Mouse (Mus musculus): ENCODE measurements around the gene Pagr1a. TPM values are rescaled to one million over a fixed set of nuclear protein-coding genes. Genes with fewer than 3 reads are reported as not detected.

The Pagr1a gene
- polyA plus RNA-seq, 1 experiment from 2014 or later = 41.7 TPM

DNA sequence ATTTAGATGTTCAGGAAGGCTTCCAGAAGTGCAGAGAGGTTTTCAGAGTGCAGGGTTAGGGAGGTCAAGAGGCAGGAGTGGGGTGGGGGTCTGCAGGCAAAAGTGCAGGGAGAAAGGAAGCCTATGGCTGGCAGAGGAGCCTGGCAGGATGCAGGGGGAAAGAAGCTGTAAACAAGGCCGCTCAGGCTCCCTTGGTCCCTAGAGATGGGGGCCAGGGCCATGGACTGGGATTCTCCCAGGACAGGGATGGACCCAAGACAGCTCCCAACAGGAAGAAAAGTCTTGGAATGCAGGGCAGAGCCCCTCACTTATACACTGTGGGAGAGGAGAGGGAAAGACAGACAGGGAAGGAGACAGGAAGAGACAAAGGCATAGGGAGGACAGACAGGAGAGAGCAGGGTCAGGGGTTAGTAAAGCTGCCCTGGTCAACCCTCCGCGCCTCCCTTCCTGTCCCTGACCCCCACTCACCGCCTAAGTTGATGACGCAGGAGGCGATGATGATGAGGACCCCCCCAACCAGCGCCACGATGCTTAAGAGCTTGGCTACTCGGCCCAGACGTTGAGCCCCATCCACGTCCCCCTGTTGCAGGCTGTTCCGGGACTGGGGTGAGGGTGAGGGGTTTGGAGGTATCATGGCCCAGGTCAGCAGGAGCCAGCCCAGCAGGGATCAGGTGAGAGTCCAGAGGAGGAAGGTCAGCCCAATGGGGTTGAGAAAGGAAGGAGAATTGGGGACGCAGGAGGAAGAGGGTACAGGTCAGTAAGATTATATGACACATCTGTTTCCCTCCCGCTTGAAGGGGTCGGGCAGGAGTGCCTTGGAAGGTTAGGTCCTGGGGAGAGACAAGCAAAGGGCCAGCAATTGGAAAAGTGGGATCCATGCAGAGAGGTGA lies 1.5 kb upstream of the Pagr1a start:
- H3K4me1 ChIP-seq = peaks cover 89% of the 10 kb centered on the region
- peak overlapping the region; percentile 100 for H3K9ac ChIP-seq
- H3K27ac ChIP-seq = peak overlapping the region; percentile 95
- peak overlapping the region; percentile 99 for H3K4me2 ChIP-seq
- no peaks in the 10 kb centered on the region for H3K27me3 ChIP-seq
- H3K36me3 ChIP-seq (ENCODE audit: poor library complexity, severe bottlenecking) = peaks cover 42% of the 10 kb centered on the region
- no peaks in the 10 kb centered on the region for H3K9me3 ChIP-seq (replicated peaks)
- ATAC-seq = no peak
- 0 out of 2 replicates have a peak overlapping the region, but pooled peaks have one; percentile 8 for H3K4me3 ChIP-seq
- 88% methylated on average over 15 of the region's 15 CpGs for WGBS

DNA sequence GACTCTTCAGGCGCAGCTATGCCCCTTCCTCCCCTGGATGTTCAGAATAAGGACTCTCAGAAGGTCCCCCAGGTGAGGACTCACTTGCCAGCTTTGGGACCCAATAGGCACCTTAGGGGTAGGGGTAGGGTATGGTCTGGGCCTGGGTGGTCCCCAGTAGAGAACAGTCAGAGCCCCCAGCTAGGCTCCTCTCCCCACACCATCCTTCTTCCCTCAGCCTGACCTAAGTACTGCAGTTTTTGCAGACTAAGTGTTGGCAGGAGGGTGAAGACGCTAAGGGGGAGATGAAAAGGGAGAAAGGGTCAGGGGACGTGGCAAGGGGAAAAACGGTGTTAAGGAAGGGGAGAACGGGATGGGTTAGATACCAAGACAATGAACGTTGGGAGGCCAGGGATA lies 796 bp upstream of the Pagr1a start:
- Histone ChIP-seq H3K27me3 (no peaks in the 10 kb centered on the region), H3K36me3 (ENCODE audit: poor library complexity, severe bottlenecking) (peaks cover 42% of the 10 kb centered on the region), H3K27ac (peak overlapping the region; percentile 95), H3K9me3 (replicated peaks) (no peaks in the 10 kb centered on the region), H3K4me1 (peaks cover 82% of the 10 kb centered on the region), H3K9ac (peak overlapping the region; percentile 54), H3K4me3 (peak overlapping the region; percentile 8; the same call in 1 of the 2 replicates), H3K4me2 (peak overlapping the region; percentile 99)
- ATAC-seq = no peak
- 58% methylated on average over 6 of the region's 6 CpGs for WGBS

DNA sequence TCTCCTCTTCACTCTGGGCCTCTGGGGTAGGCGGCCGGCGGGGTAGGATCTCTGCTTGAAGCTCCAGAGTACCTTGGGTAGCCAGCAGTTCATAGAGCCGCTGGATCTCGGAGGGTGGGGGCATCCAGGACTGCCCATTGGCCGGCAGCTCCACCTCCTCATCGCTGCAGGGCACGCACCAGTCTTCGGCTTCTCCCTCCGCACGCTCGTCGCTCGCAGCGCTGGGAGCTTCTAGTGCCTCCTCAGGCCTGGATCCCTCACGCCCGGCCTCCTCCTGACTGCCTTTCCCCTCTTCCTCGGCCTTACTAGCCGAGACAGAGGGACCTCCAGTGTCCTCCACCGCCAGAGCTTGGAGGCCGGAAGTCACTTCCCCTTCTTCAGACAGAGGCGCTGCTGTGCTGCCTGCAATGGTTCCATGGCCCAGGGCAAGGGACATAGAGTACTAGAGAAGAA lies 640 bp downstream of the Pagr1a start:
- WGBS = under 1% methylated on average over 22 of the region's 22 CpGs
- H3K4me1 ChIP-seq = peaks cover 68% of the 10 kb centered on the region
- peak overlapping the region; percentile 86 for H3K9ac ChIP-seq
- H3K4me3 ChIP-seq = peak overlapping the region; percentile 62
- H3K4me2 ChIP-seq = peak overlapping the region; percentile 99
- peak overlapping the region; percentile 95 for H3K27ac ChIP-seq
- peaks cover 36% of the 10 kb centered on the region for H3K36me3 ChIP-seq (ENCODE audit: poor library complexity, severe bottlenecking)
- no peaks in the 10 kb centered on the region for H3K27me3 ChIP-seq
- no peaks in the 10 kb centered on the region for H3K9me3 ChIP-seq (replicated peaks)
- peak; percentile 42 for ATAC-seq

DNA sequence TGATC lies 869 bp downstream of the Pagr1a start, which contains the start of gene Pagr1b:
Gene Pagr1b, minus strand, starts transcription at position 4 of the 5 bp plus-strand sequence.
- peaks cover 36% of the 10 kb centered on the region for H3K36me3 ChIP-seq (ENCODE audit: poor library complexity, severe bottlenecking)
- H3K4me1 ChIP-seq = peaks cover 65% of the 10 kb centered on the region
- H3K4me2 ChIP-seq = peak within 1 kb of the TSS; percentile 99
- no peaks in the 10 kb centered on the region for H3K9me3 ChIP-seq (replicated peaks)
- H3K27me3 ChIP-seq = no peaks in the 10 kb centered on the region
- peak within 1 kb of the TSS; percentile 62 for H3K4me3 ChIP-seq
- ATAC-seq = no peak
- peak within 1 kb of the TSS; percentile 95 for H3K27ac ChIP-seq
- H3K9ac ChIP-seq = peak within 1 kb of the TSS; percentile 86

DNA sequence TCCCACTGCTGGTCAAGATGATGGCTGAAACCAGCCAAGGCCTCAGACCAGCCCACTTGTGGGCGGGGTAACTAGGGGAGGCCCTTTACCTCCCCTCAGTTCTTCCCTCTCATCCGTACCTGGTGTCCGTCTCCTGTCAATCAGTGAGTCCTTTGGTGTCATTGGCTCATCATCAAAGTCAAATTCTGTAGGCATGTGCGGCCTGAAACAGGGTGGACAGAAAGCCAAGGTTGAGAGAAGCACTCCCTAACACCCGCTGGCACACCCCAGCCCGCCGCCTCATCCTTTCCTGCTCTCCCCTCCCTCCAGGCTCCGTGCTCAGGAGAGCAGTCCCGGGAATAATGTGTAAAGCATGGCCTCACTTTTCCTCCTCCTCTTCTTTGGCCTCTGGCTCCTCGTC lies 1.1 kb downstream of the Pagr1a start:
- Histone ChIP-seq H3K9ac (peak overlapping the region; percentile 86), H3K36me3 (ENCODE audit: poor library complexity, severe bottlenecking) (peaks cover 36% of the 10 kb centered on the region), H3K27me3 (no peaks in the 10 kb centered on the region), H3K4me1 (peaks cover 63% of the 10 kb centered on the region), H3K4me3 (peak overlapping the region; percentile 62), H3K4me2 (peak overlapping the region; percentile 99), H3K27ac (peak overlapping the region; percentile 95), H3K9me3 (replicated peaks) (no peaks in the 10 kb centered on the region)
- peak; percentile 4; the same call in 1 of the 2 replicates for ATAC-seq
- WGBS = under 1% methylated on average over 10 of the region's 10 CpGs

DNA sequence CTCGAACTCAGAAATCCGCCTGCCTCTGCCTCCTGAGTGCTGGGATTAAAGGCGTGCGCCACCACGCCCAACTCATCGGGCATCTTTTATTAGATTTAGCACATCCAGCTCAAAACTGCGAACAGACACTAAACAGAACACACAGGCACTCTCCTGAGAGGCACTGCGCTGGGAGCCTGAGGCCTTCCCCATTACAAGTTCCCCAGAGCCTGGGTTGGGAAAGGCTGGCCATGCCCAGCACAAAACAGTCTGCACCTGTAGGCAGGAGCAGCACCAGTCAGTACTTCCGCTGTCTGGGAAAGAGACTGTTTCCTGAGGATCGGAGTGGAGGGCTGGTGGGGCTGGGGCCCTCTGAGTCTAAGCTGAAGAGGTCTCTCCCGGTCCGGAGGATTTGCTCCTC lies 2.2 kb downstream of the Pagr1a start:
- H3K4me3 ChIP-seq = no peak overlapping the region
- peak overlapping the region; percentile 12; the same call in 1 of the 2 replicates for H3K9ac ChIP-seq
- WGBS = 96% methylated on average over 12 of the region's 12 CpGs
- H3K36me3 ChIP-seq (ENCODE audit: poor library complexity, severe bottlenecking) = peaks cover 36% of the 10 kb centered on the region
- H3K9me3 ChIP-seq (replicated peaks) = no peaks in the 10 kb centered on the region
- no peak overlapping the region for H3K27ac ChIP-seq
- peaks cover 52% of the 10 kb centered on the region for H3K4me1 ChIP-seq
- peak overlapping the region; percentile 99 for H3K4me2 ChIP-seq
- H3K27me3 ChIP-seq = no peaks in the 10 kb centered on the region
- ATAC-seq = no peak

DNA sequence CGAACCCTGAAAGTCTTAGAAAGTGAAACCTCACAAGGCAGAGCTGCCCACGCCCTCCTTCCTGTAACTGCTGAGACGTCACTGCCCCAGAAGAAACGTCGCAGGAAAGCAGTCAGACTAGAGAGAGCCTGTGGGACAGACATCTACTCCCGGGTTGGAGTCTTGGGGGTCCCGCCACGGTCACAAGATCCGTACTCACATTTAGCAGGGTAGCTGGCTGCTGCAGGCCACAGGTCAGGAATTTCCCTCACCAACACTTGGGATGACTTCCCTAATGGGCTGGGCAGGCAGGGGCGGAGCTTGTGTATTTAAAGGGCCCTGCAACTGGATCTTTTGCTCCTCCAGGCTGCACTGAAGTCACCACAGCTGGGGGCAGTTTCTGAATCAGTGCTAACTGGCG lies 2.8 kb downstream of the Pagr1a start, which contains the start of gene Mvp:
Gene Mvp, minus strand, starts transcription at position 302 of the 400 bp plus-strand sequence.
- ATAC-seq = no peak
- H3K36me3 ChIP-seq (ENCODE audit: poor library complexity, severe bottlenecking) = peaks cover 36% of the 10 kb centered on the region
- peak within 1 kb of the TSS; percentile 16; the same call in 1 of the 2 replicates for H3K27ac ChIP-seq
- peak within 1 kb of the TSS; percentile 99 for H3K4me2 ChIP-seq
- H3K9me3 ChIP-seq (replicated peaks) = no peaks in the 10 kb centered on the region
- 84% methylated on average over 11 of the region's 11 CpGs for WGBS
- H3K27me3 ChIP-seq = no peaks in the 10 kb centered on the region
- no peak within 1 kb of the TSS; the same call in 1 of the 2 replicates for H3K4me3 ChIP-seq
- H3K4me1 ChIP-seq = peaks cover 46% of the 10 kb centered on the region
- H3K9ac ChIP-seq = peak within 1 kb of the TSS; percentile 86; the same call in 1 of the 2 replicates

DNA sequence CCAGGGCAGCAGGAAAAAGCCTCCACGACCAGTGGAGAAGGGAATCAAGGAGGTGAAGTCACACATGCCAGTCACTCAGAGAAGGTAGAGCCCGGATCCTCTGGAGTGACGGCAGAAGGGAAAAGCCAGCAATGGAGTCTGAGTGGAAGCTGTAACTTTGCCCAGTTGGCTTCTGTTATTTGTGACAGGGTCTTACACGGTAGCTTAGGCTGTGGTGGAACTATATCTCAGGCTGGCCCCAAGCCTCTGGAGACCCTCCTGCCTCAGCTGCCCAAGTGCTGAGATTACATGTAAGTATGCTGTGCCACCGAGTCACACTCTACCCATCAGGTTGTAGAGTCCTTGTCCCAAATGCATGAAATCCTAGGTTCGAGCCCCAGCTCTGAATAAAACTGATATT lies 3.8 kb downstream of the Pagr1a start:
- no peak overlapping the region for H3K27ac ChIP-seq
- no peak overlapping the region for H3K4me3 ChIP-seq
- WGBS = 94% methylated on average over 6 of the region's 6 CpGs
- no peak overlapping the region for H3K9ac ChIP-seq
- no peaks in the 10 kb centered on the region for H3K27me3 ChIP-seq
- H3K4me1 ChIP-seq = peaks cover 45% of the 10 kb centered on the region
- ATAC-seq = no peak
- no peaks in the 10 kb centered on the region for H3K9me3 ChIP-seq (replicated peaks)
- H3K36me3 ChIP-seq (ENCODE audit: poor library complexity, severe bottlenecking) = peaks cover 36% of the 10 kb centered on the region
- H3K4me2 ChIP-seq = no peak overlapping the region

DNA sequence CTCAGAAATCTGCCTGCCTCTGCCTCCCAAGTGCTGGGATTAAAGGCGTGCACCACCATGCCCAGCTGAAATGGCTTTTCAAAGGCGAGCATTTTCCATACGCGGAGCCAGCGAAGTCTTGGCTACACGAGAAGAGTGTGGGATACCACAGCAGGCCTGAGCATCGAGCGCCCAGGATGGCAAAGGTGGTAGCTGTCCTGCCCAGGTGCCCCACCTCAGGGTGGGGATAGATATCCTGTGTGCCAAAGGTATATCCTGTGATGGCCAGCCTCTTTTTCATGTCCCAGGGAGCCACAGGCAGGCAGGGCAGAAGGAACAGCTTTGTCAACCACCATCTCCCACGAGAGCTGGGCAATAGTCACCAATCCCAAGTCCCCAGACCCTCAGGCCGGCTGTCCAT lies 4.3 kb downstream of the Pagr1a start:
- Histone ChIP-seq H3K9ac (no peak overlapping the region), H3K4me2 (no peak overlapping the region), H3K4me3 (no peak overlapping the region), H3K27ac (no peak overlapping the region), H3K36me3 (ENCODE audit: poor library complexity, severe bottlenecking) (peaks cover 36% of the 10 kb centered on the region), H3K4me1 (peaks cover 39% of the 10 kb centered on the region), H3K27me3 (no peaks in the 10 kb centered on the region), H3K9me3 (replicated peaks) (no peaks in the 10 kb centered on the region)
- no peak for ATAC-seq
- WGBS = 94% methylated on average over 10 of the region's 10 CpGs

DNA sequence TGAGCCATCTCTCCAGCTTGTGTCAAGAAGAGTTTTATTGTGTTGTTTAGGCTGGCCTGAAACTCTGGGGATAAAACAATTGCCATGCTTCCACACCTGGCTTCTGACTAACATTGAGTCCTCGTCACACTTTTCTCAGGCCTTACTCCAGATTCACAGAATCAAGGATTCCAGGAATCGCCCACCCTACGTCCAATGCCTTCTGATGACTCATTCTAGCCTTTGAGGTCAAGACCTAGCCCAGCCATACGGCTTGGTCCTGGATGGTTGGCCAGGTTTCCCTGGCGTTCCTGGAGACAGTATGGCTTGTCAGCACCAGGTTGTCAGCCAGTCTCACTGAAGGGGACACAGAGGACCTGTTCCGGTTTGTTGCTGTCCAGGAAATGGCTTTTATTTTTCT lies 4.8 kb downstream of the Pagr1a start:
- no peaks in the 10 kb centered on the region for H3K9me3 ChIP-seq (replicated peaks)
- no peak overlapping the region for H3K27ac ChIP-seq
- no peaks in the 10 kb centered on the region for H3K27me3 ChIP-seq
- H3K36me3 ChIP-seq (ENCODE audit: poor library complexity, severe bottlenecking) = peaks cover 36% of the 10 kb centered on the region
- no peak overlapping the region for H3K9ac ChIP-seq
- peaks cover 35% of the 10 kb centered on the region for H3K4me1 ChIP-seq
- no peak for ATAC-seq
- H3K4me3 ChIP-seq = no peak overlapping the region
- 87% methylated on average over 6 of the region's 6 CpGs for WGBS
- no peak overlapping the region for H3K4me2 ChIP-seq

DNA sequence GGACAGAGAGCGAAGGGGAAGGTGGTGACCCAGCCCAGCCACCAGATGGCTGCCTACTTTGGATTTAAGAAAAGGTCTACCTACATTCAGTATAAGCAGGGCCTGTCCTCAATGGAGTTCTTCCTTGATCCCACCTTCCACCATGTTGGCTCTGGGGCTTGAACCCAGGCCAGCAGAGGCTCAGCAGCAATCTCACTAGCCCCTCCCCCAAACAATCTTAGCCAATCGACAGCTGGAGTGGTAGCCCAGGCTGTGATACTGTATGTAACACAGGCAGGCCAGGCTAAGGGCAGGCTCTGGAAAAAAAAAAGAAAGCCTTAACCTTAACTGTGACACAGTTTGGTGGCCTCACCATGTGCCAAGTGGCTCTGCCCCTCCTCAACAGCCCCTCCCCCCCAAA lies 5.4 kb downstream of the Pagr1a start:
- WGBS = 67% methylated on average over 2 of the region's 2 CpGs
- Histone ChIP-seq H3K36me3 (ENCODE audit: poor library complexity, severe bottlenecking) (peaks cover 36% of the 10 kb centered on the region), H3K27ac (no peak overlapping the region), H3K4me3 (no peak overlapping the region), H3K27me3 (no peaks in the 10 kb centered on the region), H3K4me1 (peaks cover 34% of the 10 kb centered on the region), H3K4me2 (no peak overlapping the region), H3K9me3 (replicated peaks) (no peaks in the 10 kb centered on the region), H3K9ac (no peak overlapping the region)
- no peak for ATAC-seq

DNA sequence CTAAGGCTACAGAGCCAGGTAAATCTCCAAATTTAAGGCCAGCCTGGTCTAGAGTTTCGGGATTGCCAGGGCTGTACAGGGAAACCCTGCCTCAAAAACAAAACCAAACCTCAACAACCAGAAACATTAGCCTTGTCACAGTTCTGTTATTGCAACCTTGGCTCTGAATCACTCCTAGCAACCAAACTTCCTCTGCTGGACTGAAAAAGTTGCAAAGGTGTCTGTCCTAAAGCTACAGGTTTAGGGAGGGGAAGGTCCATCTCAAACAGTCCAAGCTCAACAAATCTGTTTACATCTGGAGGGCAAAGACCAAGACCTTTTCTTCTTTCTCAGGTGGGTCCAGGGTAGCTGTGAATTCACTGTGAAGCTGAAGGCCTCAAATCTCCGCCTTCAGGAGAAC lies 6.1 kb downstream of the Pagr1a start:
- Histone ChIP-seq H3K9ac (no peak overlapping the region), H3K36me3 (ENCODE audit: poor library complexity, severe bottlenecking) (peaks cover 36% of the 10 kb centered on the region), H3K4me1 (peaks cover 31% of the 10 kb centered on the region), H3K27me3 (no peaks in the 10 kb centered on the region), H3K9me3 (replicated peaks) (no peaks in the 10 kb centered on the region), H3K4me3 (no peak overlapping the region), H3K27ac (no peak overlapping the region), H3K4me2 (no peak overlapping the region)
- no peak for ATAC-seq
- 97% methylated on average over 2 of the region's 2 CpGs for WGBS
